Mouse (Mus musculus) megakaryocyte, embryonic 14.5 days (primary cell): ENCODE data around the gene Lag3.

ENCODE experiments used
- FLI1 ChIP-seq: IDR thresholded peaks from 2 replicates; pipeline ENCODE4 v1.6.1; 2012; ENCODE audit warnings: low read length, inconsistent platforms, mixed read lengths
- GATA1 ChIP-seq: IDR thresholded peaks from 3 replicates; pipeline ENCODE4 v1.6.1; 2012; ENCODE audit warnings: mixed read lengths, low read length, inconsistent platforms, borderline replicate concordance

DNA sequence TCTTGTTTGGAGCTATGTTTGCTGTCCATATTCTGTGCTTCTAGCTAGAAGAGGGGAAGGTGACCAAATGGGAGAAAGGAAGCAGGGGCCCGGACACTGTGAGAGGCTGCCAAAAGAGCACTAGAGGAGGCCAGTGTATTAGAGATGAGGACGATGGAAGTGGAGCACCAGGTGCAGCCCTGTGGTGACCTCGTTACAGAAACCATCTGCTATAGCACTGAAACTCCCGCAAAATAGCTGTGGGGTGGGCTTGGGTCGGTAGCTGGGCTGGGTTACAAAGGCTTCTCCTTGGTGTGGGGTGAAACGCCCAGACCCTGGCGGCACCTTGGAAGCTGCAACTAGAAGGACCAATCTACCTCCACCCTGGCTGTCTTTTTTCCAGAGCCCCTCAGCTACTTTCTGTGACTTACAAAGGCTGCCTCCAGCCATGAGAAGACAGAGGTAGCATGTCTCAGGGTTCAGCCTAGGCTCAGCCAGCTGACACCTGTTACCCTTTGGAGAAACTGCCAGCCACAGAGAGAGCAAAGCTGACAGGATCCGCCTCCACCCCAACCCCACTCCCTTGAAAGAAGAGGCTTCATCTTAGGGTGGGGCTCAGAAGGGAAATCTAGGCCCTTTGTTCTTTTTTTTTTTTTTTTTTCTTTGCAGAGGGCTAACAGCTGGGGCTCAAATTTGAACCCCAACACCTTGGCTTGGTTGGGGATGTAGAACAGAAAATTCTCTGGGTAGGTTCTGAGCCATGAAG lies 11.3 kb downstream of the Lag3 start:
- TF ChIP-seq GATA1 (no peak), FLI1 (no peak)
